Mouse (Mus musculus): ENCODE data around the gene Ethe1. TPM values are rescaled to one million over a fixed set of nuclear protein-coding genes. Genes with fewer than 3 reads are reported as not detected.

Gene Ethe1
- total and polyA plus RNA-seq, 2 experiments: 71.1 to 227 TPM

DNA sequence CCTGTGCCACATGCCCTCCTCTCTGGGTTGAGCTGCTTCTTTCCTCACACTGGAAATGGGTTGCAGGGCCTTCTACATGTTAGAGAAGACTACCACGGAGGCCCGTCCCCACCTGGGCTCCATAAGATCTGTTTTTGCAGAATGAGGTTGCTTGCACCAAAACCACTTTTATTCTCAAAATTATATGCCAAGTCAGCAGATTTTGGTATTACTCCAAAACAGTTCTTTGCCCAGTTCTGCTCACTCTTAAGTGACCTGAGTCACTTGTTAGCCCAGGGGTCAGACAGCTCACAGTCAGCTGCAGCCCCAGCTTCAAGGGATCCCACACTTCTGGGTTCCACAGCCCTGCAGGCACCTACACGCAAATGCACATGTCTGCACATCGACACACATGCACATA is 25.9 kb upstream of the Ethe1 start:
- TF ChIP-seq POLR2A (IDR thresholded peaks at IDR 0.05; ENCODE audit: extremely low read depth, insufficient read depth, low read length) (no peak), CTCF (IDR thresholded peaks at IDR 0.05; ENCODE audit: low read depth, low read length) (no peak)
- Histone ChIP-seq H3K4me3 (ENCODE audit: insufficient read depth, low read depth, low read length) (no peak overlapping the region), H3K36me3 (ENCODE audit: control insufficient read depth, insufficient read depth, low read length) (no peaks in the 10 kb centered on the region), H3K9ac (ENCODE audit: low read depth, low read length) (no peak overlapping the region), H3K4me1 (ENCODE audit: control insufficient read depth, insufficient read depth, low read length) (no peaks in the 10 kb centered on the region), H3K79me2 (ENCODE audit: control insufficient read depth, insufficient read depth, low read length) (no peaks in the 10 kb centered on the region), H3K27ac (replicated peaks; ENCODE audit: insufficient read depth, low read depth, low read length) (no peak overlapping the region), H3K27me3 (ENCODE audit: control insufficient read depth, insufficient read depth, low read length) (no peaks in the 10 kb centered on the region)
- 92% methylated on average over 4 of the region's 4 CpGs for WGBS
- DNase-seq (ENCODE audit: extremely low read depth, low read depth, low spot score): no peak

DNA sequence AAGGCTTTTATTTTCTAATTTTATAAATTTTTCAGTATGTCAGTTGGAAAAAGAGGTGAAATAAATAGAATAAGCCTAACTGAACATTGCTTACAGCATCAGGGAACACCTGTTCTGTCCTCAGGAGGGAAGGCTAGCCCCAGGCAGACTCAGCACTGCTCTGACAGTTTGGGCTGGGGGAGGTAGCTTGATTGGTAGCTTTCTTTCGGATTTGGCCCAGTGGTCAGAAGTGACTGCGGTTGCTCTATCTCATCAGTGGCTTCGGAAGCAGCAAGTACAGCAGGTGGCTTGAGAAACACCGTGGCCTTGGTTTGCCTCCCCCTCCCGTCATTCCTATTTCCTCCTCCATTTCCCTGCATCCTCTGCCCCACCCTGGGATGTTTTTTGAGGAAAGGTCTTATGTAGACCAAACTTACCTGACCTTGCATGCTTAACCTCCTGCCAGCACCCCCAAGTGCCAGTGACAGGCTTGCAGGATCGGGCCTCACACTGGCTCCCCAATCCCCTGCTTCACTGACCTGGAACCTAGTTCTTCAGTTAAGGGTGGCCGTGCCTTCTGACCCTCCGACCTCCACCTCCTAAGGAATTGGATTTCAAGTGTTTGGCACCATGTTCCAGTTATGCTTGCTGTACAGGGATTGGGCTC is 24.0 kb upstream of the Ethe1 start:
- H3K4me1 ChIP-seq (ENCODE audit: control insufficient read depth, insufficient read depth, low read length): no peaks in the 10 kb centered on the region
- no peaks in the 10 kb centered on the region for H3K79me2 ChIP-seq (ENCODE audit: control insufficient read depth, insufficient read depth, low read length)
- no peak for DNase-seq (ENCODE audit: extremely low read depth, low read depth, low spot score)
- no peaks in the 10 kb centered on the region for H3K27me3 ChIP-seq (ENCODE audit: control insufficient read depth, insufficient read depth, low read length)
- no peak overlapping the region for H3K4me3 ChIP-seq (ENCODE audit: insufficient read depth, low read depth, low read length)
- WGBS: 84% methylated on average over 8 of the region's 8 CpGs
- H3K36me3 ChIP-seq (ENCODE audit: control insufficient read depth, insufficient read depth, low read length): no peaks in the 10 kb centered on the region; the same call in 1 of the 2 replicates
- TF ChIP-seq CTCF (IDR thresholded peaks at IDR 0.05; ENCODE audit: low read depth, low read length) (no peak), POLR2A (IDR thresholded peaks at IDR 0.05; ENCODE audit: extremely low read depth, insufficient read depth, low read length) (no peak)
- H3K9ac ChIP-seq (ENCODE audit: low read depth, low read length): no peak overlapping the region
- H3K27ac ChIP-seq (replicated peaks; ENCODE audit: insufficient read depth, low read depth, low read length): no peak overlapping the region

DNA sequence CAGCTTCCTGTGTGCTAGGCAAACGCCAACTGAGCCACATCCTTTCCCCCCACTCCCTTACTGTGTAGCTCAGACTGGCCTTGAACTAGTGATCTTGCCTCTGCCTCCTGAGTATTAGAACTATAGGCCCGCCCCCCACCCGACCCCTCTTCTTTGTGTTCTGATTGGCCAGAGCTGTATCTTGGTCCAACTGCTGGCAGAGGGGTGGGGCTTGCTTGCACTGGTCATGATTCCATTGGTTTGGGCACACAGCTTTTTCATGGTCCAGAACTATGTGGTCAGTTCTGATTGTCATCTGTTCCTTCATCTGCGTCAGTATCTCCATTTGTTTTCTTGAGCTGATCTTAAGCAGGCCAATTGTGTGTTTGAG is 23.5 kb upstream of the Ethe1 start:
- H3K9ac ChIP-seq (ENCODE audit: low read depth, low read length): no peak overlapping the region

DNA sequence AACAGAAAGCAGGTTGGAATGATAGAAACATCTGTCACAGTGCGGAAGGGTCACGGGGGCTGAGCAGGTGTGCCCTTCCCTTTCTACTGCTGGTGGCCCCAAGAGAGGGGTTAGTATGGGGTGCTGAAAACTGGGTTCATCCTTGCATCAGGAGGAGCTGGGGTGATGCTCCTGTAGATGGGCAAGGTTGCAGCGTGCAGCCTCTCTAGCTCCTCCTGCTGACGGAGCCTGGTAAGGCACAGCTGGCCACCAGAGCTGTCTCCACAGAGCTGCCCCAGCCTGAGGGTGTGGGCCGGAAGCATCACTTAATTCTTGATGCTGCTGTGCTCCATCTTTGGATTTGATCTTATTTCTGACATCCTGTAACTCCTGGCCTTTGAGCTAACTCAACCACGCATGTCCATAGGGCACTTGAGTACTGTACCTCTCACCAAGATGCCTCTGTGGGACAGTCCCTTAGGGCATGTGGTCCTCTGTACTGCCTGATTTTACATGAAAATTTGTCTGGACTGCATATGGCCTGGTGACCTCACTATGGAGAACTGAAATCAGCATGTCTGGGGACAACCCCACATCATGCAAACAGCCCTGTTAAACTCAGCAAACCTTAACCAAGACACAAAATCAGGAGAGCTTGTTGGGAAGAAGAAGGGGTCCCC is 22.6 kb upstream of the Ethe1 start:
- Histone ChIP-seq H3K9ac (ENCODE audit: low read depth, low read length) (no peak overlapping the region), H3K27ac (replicated peaks; ENCODE audit: insufficient read depth, low read depth, low read length) (no peak overlapping the region), H3K36me3 (ENCODE audit: control insufficient read depth, insufficient read depth, low read length) (no peaks in the 10 kb centered on the region; the same call in 1 of the 2 replicates), H3K4me3 (ENCODE audit: insufficient read depth, low read depth, low read length) (no peak overlapping the region), H3K4me1 (ENCODE audit: control insufficient read depth, insufficient read depth, low read length) (no peaks in the 10 kb centered on the region), H3K27me3 (ENCODE audit: control insufficient read depth, insufficient read depth, low read length) (no peaks in the 10 kb centered on the region), H3K79me2 (ENCODE audit: control insufficient read depth, insufficient read depth, low read length) (no peaks in the 10 kb centered on the region)
- TF ChIP-seq CTCF (IDR thresholded peaks at IDR 0.05; ENCODE audit: low read depth, low read length) (peak; percentile 99), POLR2A (IDR thresholded peaks at IDR 0.05; ENCODE audit: extremely low read depth, insufficient read depth, low read length) (no peak)
- peak; percentile 32 for DNase-seq (ENCODE audit: extremely low read depth, low read depth, low spot score)
- 70% methylated on average over 6 of the region's 6 CpGs for WGBS

More for the DNA sequence above, 23.5 kb upstream of the Ethe1 start:
- Histone ChIP-seq H3K27ac (replicated peaks; ENCODE audit: insufficient read depth, low read depth, low read length) (no peak overlapping the region), H3K4me1 (ENCODE audit: control insufficient read depth, insufficient read depth, low read length) (no peaks in the 10 kb centered on the region), H3K27me3 (ENCODE audit: control insufficient read depth, insufficient read depth, low read length) (no peaks in the 10 kb centered on the region), H3K79me2 (ENCODE audit: control insufficient read depth, insufficient read depth, low read length) (no peaks in the 10 kb centered on the region), H3K36me3 (ENCODE audit: control insufficient read depth, insufficient read depth, low read length) (no peaks in the 10 kb centered on the region; the same call in 1 of the 2 replicates), H3K4me3 (ENCODE audit: insufficient read depth, low read depth, low read length) (no peak overlapping the region)
- WGBS: 86% methylated on average over 4 of the region's 4 CpGs
- DNase-seq (ENCODE audit: extremely low read depth, low read depth, low spot score): no peak
- no peak for TF ChIP-seq CTCF (IDR thresholded peaks at IDR 0.05; ENCODE audit: low read depth, low read length)
- no peak for TF ChIP-seq POLR2A (IDR thresholded peaks at IDR 0.05; ENCODE audit: extremely low read depth, insufficient read depth, low read length)

DNA sequence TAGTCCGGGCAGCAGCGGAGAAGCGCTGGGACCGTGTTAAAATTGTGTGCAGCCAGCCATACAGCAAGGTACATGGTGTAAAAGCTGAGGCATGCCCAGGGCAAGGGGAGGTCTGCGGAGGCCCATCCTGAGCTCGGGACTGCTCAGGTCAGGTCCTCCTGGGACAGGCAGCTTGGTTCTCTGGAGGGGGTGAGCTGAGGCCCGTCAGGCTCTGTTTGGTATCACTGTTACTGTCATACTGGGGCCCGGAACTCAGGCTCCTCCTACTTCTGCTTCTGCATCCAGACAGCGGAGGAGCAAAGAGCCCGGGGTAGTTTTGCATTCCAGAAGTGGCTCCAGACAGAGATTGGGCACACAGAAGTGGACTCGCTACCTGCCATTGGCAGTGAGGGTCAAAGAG is 21.7 kb upstream of the Ethe1 start:
- no peak overlapping the region for H3K9ac ChIP-seq (ENCODE audit: low read depth, low read length)
- no peak for TF ChIP-seq POLR2A (IDR thresholded peaks at IDR 0.05; ENCODE audit: extremely low read depth, insufficient read depth, low read length)
- H3K4me3 ChIP-seq (ENCODE audit: insufficient read depth, low read depth, low read length): no peak overlapping the region
- no peaks in the 10 kb centered on the region for H3K27me3 ChIP-seq (ENCODE audit: control insufficient read depth, insufficient read depth, low read length)
- H3K79me2 ChIP-seq (ENCODE audit: control insufficient read depth, insufficient read depth, low read length): no peaks in the 10 kb centered on the region
- no peak overlapping the region for H3K27ac ChIP-seq (replicated peaks; ENCODE audit: insufficient read depth, low read depth, low read length)
- DNase-seq (ENCODE audit: extremely low read depth, low read depth, low spot score): no peak
- WGBS: 93% methylated on average over 11 of the region's 11 CpGs
- H3K4me1 ChIP-seq (ENCODE audit: control insufficient read depth, insufficient read depth, low read length): no peaks in the 10 kb centered on the region
- no peaks in the 10 kb centered on the region; the same call in 1 of the 2 replicates for H3K36me3 ChIP-seq (ENCODE audit: control insufficient read depth, insufficient read depth, low read length)

DNA sequence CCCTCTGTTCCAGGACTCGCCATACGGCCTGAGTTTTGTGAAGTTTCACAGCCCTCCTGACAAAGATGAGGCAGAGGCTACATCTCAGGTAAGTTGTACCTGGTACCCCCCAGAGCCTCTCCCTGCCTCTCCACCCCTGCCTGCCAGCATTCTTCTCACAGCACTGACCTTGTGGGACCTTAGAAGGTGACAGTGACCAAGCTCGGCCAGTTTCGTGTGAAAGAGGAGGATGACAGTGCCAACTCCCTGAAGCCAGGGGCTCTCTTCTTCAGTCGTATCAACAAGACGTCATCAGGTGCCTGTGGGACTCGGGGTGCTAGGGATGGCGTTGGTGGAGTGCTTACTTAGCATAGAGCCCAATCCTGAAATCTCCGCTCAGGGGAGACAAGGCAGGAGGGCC is 21.1 kb upstream of the Ethe1 start:
- WGBS: 96% methylated on average over 9 of the region's 9 CpGs
- TF ChIP-seq CTCF (IDR thresholded peaks at IDR 0.05; ENCODE audit: low read depth, low read length) (no peak), POLR2A (IDR thresholded peaks at IDR 0.05; ENCODE audit: extremely low read depth, insufficient read depth, low read length) (no peak)
- no peak overlapping the region for H3K4me3 ChIP-seq (ENCODE audit: insufficient read depth, low read depth, low read length)
- H3K4me1 ChIP-seq (ENCODE audit: control insufficient read depth, insufficient read depth, low read length): no peaks in the 10 kb centered on the region
- no peaks in the 10 kb centered on the region for H3K27me3 ChIP-seq (ENCODE audit: control insufficient read depth, insufficient read depth, low read length)
- DNase-seq (ENCODE audit: extremely low read depth, low read depth, low spot score): no peak
- H3K79me2 ChIP-seq (ENCODE audit: control insufficient read depth, insufficient read depth, low read length): no peaks in the 10 kb centered on the region
- no peaks in the 10 kb centered on the region; the same call in 1 of the 2 replicates for H3K36me3 ChIP-seq (ENCODE audit: control insufficient read depth, insufficient read depth, low read length)
- no peak overlapping the region for H3K9ac ChIP-seq (ENCODE audit: low read depth, low read length)
- H3K27ac ChIP-seq (replicated peaks; ENCODE audit: insufficient read depth, low read depth, low read length): no peak overlapping the region

Measured in liver, adult 2 months (tissue).